Mouse (Mus musculus) CH12.LX (cell line): Measurements from ENCODE around the gene 4930469K13Rik. TPM values are rescaled to one million over a fixed set of nuclear protein-coding genes. Genes with fewer than 3 reads are reported as not detected.

ENCODE experiments used
- DNase-seq: peaks from one replicate; pipeline ENCODE4 v3.0.0-alpha.2; 2013; ENCODE audit errors: extremely low read depth
- H3K27ac ChIP-seq: 2 replicates; pipeline ENCODE4 v1.5.1; 2012; ENCODE audit warnings: low read depth, mild to moderate bottlenecking, control low read depth, moderate library complexity; ENCODE audit not compliant: insufficient read depth
- H3K27me3 ChIP-seq: replicated peaks from 2 replicates; pipeline ENCODE3; 2012; ENCODE audit warnings: inconsistent platforms
- H3K36me3 ChIP-seq, 2 experiments: replicated peaks in 1 of 2; 2 replicates each; pipeline versions ENCODE3 to v1.6.1; 2012; ENCODE audit warnings: inconsistent platforms in 1 of 2, low read length in 1 of 2, mild to moderate bottlenecking in 1 of 2, mixed read lengths in 1 of 2, moderate library complexity in 1 of 2; ENCODE audit not compliant: control insufficient read depth in 1 of 2, insufficient read depth in 1 of 2
- H3K4me1 ChIP-seq, 2 experiments: 2 replicates each; pipeline ENCODE4 v1.6.1; 2012; ENCODE audit warnings: inconsistent platforms in 1 of 2, moderate library complexity in 1 of 2; ENCODE audit not compliant: insufficient read depth in 2 of 2, control insufficient read depth in 1 of 2
- H3K4me2 ChIP-seq: 2 replicates; pipeline ENCODE4 v1.6.1; 2012; ENCODE audit warnings: low read depth, mild to moderate bottlenecking, control low read depth; ENCODE audit not compliant: poor library complexity, insufficient read depth, severe bottlenecking
- H3K4me3 ChIP-seq, 3 experiments: fragments of 150-350 bp in 1 of 3; sonication (generic) in 1 of 3; replicated peaks in 1 of 3; 2 replicates each; pipeline versions ENCODE3 to v1.5.1; 2011 to 2012; ENCODE audit warnings: low read depth in 2 of 3, low read length in 2 of 3, mild to moderate bottlenecking in 2 of 3, moderate library complexity in 2 of 3, control low read depth in 1 of 3, improper control_type of control experiment in 1 of 3, inconsistent platforms in 1 of 3, mixed read lengths in 1 of 3; ENCODE audit not compliant: poor library complexity in 1 of 3
- H3K79me2 ChIP-seq: replicated peaks from 2 replicates; pipeline ENCODE4 v1.6.1; 2012; ENCODE audit warnings: mild to moderate bottlenecking, moderate library complexity; ENCODE audit not compliant: control insufficient read depth, poor library complexity, insufficient read depth, severe bottlenecking; ENCODE audit errors: extremely low read depth
- H3K9ac ChIP-seq: 2 replicates; pipeline ENCODE4 v1.6.1; 2012; ENCODE audit warnings: low read depth, mild to moderate bottlenecking, control low read depth, moderate library complexity; ENCODE audit not compliant: insufficient read depth
- H3K9me3 ChIP-seq: replicated peaks from 2 replicates; pipeline ENCODE3; 2012; ENCODE audit warnings: low read length, inconsistent platforms, mixed read lengths
- CHD1 ChIP-seq: IDR thresholded peaks from 2 replicates; pipeline ENCODE4 v1.6.1; 2012; ENCODE audit warnings: low read depth, low read length, improper control_type of control experiment, inconsistent platforms
- E2F4 ChIP-seq: IDR thresholded peaks from 2 replicates; pipeline ENCODE4 v1.6.1; 2011; ENCODE audit warnings: low read depth, low read length, improper control_type of control experiment; ENCODE audit not compliant: insufficient replicate concordance
- ELF1 ChIP-seq: IDR thresholded peaks from 2 replicates; pipeline ENCODE4 v1.6.1; 2014; ENCODE audit warnings: low read depth, mild to moderate bottlenecking, inconsistent platforms, low read length, improper control_type of control experiment
- EP300 ChIP-seq: IDR thresholded peaks from 2 replicates; pipeline ENCODE4 v1.6.1; 2011; ENCODE audit warnings: low read length, improper control_type of control experiment
- ETS1 ChIP-seq: conservative IDR thresholded peaks from 2 replicates; pipeline ENCODE4 v1.6.1; 2012; ENCODE audit warnings: low read depth, mild to moderate bottlenecking, inconsistent platforms, low read length, improper control_type of control experiment, moderate library complexity
- HCFC1 ChIP-seq: IDR thresholded peaks from 2 replicates; pipeline ENCODE4 v1.6.1; 2012; ENCODE audit warnings: low read depth, mild to moderate bottlenecking, inconsistent platforms, low read length, improper control_type of control experiment
- JUN ChIP-seq: IDR thresholded peaks from 2 replicates; pipeline ENCODE4 v1.6.1; 2011; ENCODE audit warnings: low read depth, mild to moderate bottlenecking, low read length, improper control_type of control experiment, moderate library complexity; ENCODE audit not compliant: insufficient read depth
- MAFK ChIP-seq: IDR thresholded peaks from 2 replicates; pipeline ENCODE4 v1.6.1; 2011; ENCODE audit warnings: low read length, improper control_type of control experiment; ENCODE audit not compliant: insufficient replicate concordance
- MEF2A ChIP-seq: IDR thresholded peaks from 2 replicates; pipeline ENCODE4 v1.6.1; 2014; ENCODE audit warnings: low read depth, mild to moderate bottlenecking, inconsistent platforms, low read length, improper control_type of control experiment, borderline replicate concordance
- MXI1 ChIP-seq: IDR thresholded peaks from 2 replicates; pipeline ENCODE4 v1.6.1; 2011; ENCODE audit warnings: mild to moderate bottlenecking, low read depth, low read length, improper control_type of control experiment
- POLR2A ChIP-seq: IDR thresholded peaks from 2 replicates; pipeline ENCODE4 v1.6.1; 2011; ENCODE audit warnings: low read depth, mild to moderate bottlenecking, improper control_type of control experiment, low read length
- POLR2AphosphoS2 ChIP-seq: IDR thresholded peaks from 2 replicates; pipeline ENCODE4 v1.6.1; 2011; ENCODE audit warnings: low read depth, low read length, improper control_type of control experiment
- SIN3A ChIP-seq: IDR thresholded peaks from 2 replicates; pipeline ENCODE4 v1.6.1; 2012; ENCODE audit warnings: low read length, improper control_type of control experiment, inconsistent platforms
- TBP ChIP-seq: conservative IDR thresholded peaks from 2 replicates; pipeline ENCODE4 v1.6.1; 2011; ENCODE audit warnings: low read depth, low read length, improper control_type of control experiment
- TCF12 ChIP-seq: IDR thresholded peaks from 2 replicates; pipeline ENCODE4 v1.6.1; 2014; ENCODE audit warnings: low read depth, mild to moderate bottlenecking, inconsistent platforms, low read length, improper control_type of control experiment
- USF2 ChIP-seq: conservative IDR thresholded peaks from 2 replicates; pipeline ENCODE4 v1.6.1; 2011; ENCODE audit warnings: low read depth, low read length, improper control_type of control experiment
- ZC3H11A ChIP-seq: IDR thresholded peaks from 2 replicates; pipeline ENCODE4 v1.6.1; 2012; ENCODE audit warnings: low read depth, mild to moderate bottlenecking, inconsistent platforms, low read length, improper control_type of control experiment
- ZKSCAN1 ChIP-seq: IDR thresholded peaks from 2 replicates; pipeline ENCODE4 v1.6.1; 2012; ENCODE audit warnings: low read depth, inconsistent platforms, low read length, improper control_type of control experiment, borderline replicate concordance
- ZMIZ1 ChIP-seq: IDR thresholded peaks from 2 replicates; pipeline ENCODE4 v1.6.1; 2012; ENCODE audit warnings: low read depth, mild to moderate bottlenecking, inconsistent platforms, low read length, improper control_type of control experiment
- dilution Hi-C: fragments of 300-500 bp; cut with MboI; formaldehyde crosslinking; loops from 2 replicates; pipeline ENCODE4 v1.14.3; 2020; ENCODE audit warnings: low sequenced_read_pairs; ENCODE audit not compliant: extremely low pct_unique_long_range_greater_than_20kb, extremely low pct_ligation_motif_present
- in situ Hi-C: fragments of 300-500 bp; cut with MboI; formaldehyde crosslinking; loops from 3 replicates; pipeline ENCODE4 v1.14.3; 2019; ENCODE audit warnings: low sequenced_read_pairs, low pct_ligation_motif_present, low pct_unique_long_range_greater_than_20kb, mixed read lengths
- polyA plus RNA-seq: library from polyadenylated mRNA; unstranded; fragments of >175 nt; gene quantifications from 2 replicates; pipeline ENCODE4 v1.2.1, GENCODE M21; 2012; ENCODE audit warnings: low read depth; ENCODE audit not compliant: insufficient read length
- total RNA-seq, 2 experiments: library from RNA; depleted of rRNA; stranded (reverse); fragments of 300-350 nt in 1 of 2; fragments of >200 nt in 1 of 2; gene quantifications; 2 replicates each; pipeline ENCODE4 v1.2.3; 2012 to 2014

Gene 4930469K13Rik
- total and polyA plus RNA-seq, 3 experiments, result not detected

- in situ Hi-C loops, result no loop called here
These were observed 39.4 kb downstream of the 4930469K13Rik start for GRCm38 (mm10) chr11:34058960-34059359.

GRCm38 (mm10) chr11:34058332-34058731, 40.0 kb downstream of the 4930469K13Rik start:
- TF ChIP-seq ELF1 (no peak), HCFC1 (no peak), POLR2A (no peak)
- H3K4me3 ChIP-seq, result no peak overlapping the region
- in situ Hi-C loops (no loop called here), dilution Hi-C loops (no loop called here)
- H3K36me3 ChIP-seq, result peaks cover 20 to 44% of the 10 kb centered on the region in 2 experiments
- H3K9me3 ChIP-seq, result no peaks in the 10 kb centered on the region
- H3K27ac ChIP-seq, result no peak overlapping the region
- H3K79me2 ChIP-seq, result no peaks in the 10 kb centered on the region
- no peaks in the 10 kb centered on the region for H3K27me3 ChIP-seq
- H3K4me2 ChIP-seq, result no peak overlapping the region
- DNase-seq, result no peak
- peaks cover 21 to 44% of the 10 kb centered on the region in 2 experiments for H3K4me1 ChIP-seq
- H3K9ac ChIP-seq, result no peak overlapping the region

More at GRCm38 (mm10) chr11:34058960-34059359, 39.4 kb downstream of the 4930469K13Rik start:
- H3K9me3 ChIP-seq, result no peaks in the 10 kb centered on the region
- DNase-seq, result no peak
- no peak overlapping the region for H3K27ac ChIP-seq
- H3K27me3 ChIP-seq, result no peaks in the 10 kb centered on the region
- H3K36me3 ChIP-seq, result peaks cover 20 to 40% of the 10 kb centered on the region in 2 experiments
- H3K4me2 ChIP-seq, result no peak overlapping the region
- peaks cover 21 to 44% of the 10 kb centered on the region in 2 experiments for H3K4me1 ChIP-seq
- H3K4me3 ChIP-seq, result no peak overlapping the region
- no peak overlapping the region for H3K9ac ChIP-seq
- dilution Hi-C loops, result no loop called here
- H3K79me2 ChIP-seq, result no peaks in the 10 kb centered on the region
- no peak for TF ChIP-seq JUN
- no peak for TF ChIP-seq ETS1
- no peak for TF ChIP-seq CHD1
- no peak for TF ChIP-seq E2F4
- no peak for TF ChIP-seq TBP
- TF ChIP-seq MXI1, result no peak
- TF ChIP-seq USF2, result no peak
- no peak for TF ChIP-seq ZKSCAN1
- TF ChIP-seq EP300, result no peak
- TF ChIP-seq POLR2AphosphoS2, result no peak
- no peak for TF ChIP-seq ZC3H11A
- TF ChIP-seq POLR2A, result no peak
- TF ChIP-seq ZMIZ1, result no peak
- no peak for TF ChIP-seq MEF2A
- no peak for TF ChIP-seq MAFK
- no peak for TF ChIP-seq TCF12
- TF ChIP-seq SIN3A, result no peak
- TF ChIP-seq, all 38 proteins: peak for 0
